Mouse (Mus musculus): ENCODE measurements around the gene Zfp273.
"Not testable (repeated sequence)": the region's sequence is repeated elsewhere in the genome, so short reads cannot be mapped to it uniquely, and the experiment has no call there.

Zfp273 gene

DNA sequence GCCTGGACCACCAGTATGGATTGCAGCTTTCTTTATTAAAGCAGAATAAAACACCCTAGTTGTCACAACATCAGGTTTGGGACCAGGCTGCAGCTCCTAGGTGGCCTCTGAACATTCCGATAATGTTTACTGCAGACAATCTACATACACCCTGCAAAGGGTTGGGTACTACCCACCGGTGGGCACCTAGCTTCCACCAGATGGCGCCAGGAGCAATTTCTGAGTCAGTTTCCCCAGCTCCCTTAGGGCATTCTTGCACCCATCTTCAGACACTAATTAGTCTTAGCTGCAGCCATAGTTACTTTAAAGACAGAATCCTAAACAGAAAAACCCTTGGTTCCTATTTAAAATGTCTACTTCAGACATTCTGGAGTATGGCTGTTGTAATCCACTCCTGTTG lies 54.4 kb downstream of the Zfp273 start:
- no peak for DNase-seq (ENCODE audit: low spot score)

GRCm38 (mm10) chr13:67876049-67876698 lies 62.6 kb downstream of the Zfp273 start:
- DNase-seq (ENCODE audit: low spot score), result not testable (repeated sequence)
